Mouse (Mus musculus) cerebellum, adult 11 months (tissue): ENCODE data around the gene Phf6.
A peak's percentile ranks its signal among the peaks of the same experiment; 100 is the strongest.
"Not testable (repeated sequence)": the region's sequence is repeated elsewhere in the genome, so short reads cannot be mapped to it uniquely, and the experiment has no call there.

Source experiments
- DNase-seq: peaks from one replicate; pipeline ENCODE4 v3.0.0; 2022

Phf6 gene

DNA sequence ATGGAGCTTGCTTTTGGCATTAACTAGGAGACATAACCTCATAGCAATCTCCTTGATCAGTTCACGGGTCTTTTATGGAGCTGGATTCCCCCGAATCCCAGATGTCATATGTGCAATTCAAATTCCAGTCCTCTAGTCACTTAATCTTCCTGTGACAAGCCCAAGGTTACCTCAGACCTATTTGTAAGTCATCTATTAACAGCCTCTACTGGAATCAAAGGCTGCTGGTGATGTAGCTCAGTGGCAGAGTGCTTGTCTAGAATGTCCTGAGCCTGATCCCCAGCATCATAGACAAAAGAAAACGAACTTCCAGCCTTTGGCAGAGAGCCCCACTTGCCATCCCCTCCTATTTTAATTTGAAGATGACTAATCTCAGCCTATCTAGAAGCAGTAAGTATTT lies 69.3 kb downstream of the Phf6 start:
- no peak for DNase-seq

DNA sequence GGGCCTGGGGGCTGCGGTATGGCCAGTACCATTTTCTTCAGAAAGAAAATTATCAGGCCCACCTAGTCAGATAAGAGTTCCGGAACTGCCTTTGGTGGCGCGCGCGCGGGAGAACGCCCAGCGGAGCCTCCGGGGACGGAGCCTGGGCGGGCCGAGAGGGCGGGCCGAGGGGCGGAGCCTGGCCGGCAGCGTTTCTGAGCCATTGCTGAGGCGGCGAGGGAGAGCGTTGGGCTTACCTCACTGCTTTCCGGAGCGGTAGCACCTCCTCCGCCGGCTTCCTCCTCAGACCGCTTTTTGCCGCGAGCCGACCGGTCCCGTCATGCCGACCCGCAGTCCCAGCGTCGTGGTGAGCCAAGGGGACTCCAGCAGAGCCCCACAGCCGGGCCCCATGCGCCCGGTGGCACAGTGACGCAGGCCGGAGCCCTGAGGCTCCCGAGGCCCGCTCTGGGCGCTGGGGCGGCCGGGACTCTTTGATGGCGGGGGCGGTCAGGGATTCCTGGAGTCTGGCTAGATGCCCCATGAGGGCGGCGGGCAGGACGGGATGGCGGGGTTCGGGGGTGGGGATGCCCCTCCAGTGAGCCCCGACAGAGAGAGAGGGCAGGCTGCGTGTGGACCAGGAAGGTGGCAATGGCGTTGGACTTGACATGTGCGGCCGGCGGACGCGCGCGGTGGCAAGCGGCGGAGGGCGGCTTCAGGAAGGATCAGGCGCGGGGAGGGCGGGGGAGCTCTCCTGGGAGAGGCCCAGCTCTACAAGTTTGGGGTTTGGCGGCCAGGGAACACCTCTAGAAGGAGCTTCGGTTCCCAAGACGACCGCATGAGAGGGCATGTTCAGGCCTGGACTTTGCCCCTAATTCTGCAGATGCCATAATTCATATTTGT lies 76.1 kb downstream of the Phf6 start, which contains the start of gene Hprt:
Gene Hprt, plus strand, starts transcription at position 233 of the 879 bp plus-strand sequence.
- peak; percentile 77 for DNase-seq

DNA sequence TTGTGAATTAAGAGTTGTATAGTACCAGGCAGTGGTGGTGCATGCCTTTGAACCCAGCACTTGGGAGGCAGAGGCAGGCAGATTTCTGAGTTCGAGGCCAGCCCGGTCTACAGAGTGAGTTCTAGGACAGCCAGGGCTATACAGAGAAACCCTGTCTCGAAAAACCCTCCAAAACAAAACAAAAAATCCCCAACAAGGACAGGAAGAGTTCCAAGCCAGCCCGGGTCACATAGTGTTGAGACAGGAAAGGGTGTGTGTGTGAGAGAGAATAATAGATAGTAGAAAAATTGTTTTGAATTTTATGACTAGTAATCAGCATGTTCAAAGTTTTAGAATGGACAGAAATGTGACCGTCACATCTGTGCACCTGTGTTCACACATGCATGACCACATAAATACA lies 82.7 kb downstream of the Phf6 start:
- DNase-seq, result not testable (repeated sequence)

DNA sequence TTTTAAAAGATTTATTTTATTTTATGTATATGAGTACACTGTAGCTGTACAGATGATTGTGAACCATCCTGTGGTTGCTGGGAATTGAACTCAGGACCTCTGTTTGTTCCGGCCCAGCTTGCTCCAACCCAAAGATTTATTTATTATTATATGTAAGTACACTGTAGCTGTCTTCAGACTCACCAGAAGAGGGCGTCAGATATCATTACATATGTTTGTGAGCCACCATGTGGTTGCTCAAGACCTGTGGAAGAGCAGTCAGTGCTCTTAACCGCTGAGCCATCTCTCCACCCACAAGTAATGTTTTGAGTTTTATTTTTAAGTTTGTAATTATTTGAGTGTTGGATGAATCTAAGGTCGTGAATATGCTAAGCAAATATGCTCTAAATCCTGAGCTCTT lies 92.8 kb downstream of the Phf6 start:
- DNase-seq, result not testable (repeated sequence)

DNA sequence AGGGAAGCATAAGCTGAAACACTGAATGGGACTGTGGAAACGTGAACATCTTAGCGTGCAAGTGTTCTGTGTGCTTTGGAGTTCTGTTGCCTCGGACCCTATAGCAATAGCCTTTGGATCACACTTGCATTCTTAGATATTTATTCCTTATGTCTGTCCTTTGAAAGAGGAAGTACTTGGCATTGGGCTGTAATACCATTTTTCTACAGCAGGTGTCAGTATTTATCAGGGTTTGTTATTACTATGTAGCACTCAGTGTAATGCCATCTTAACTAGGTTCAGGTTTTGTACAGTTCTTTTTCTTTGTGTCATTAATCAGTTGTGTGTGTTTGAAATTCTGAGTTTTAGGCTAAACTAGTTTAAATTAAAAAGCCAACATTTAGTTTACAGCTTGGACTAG lies 94.0 kb downstream of the Phf6 start:
- no peak for DNase-seq
